Mouse (Mus musculus): Measurements from ENCODE around the gene Agps. TPM values are rescaled to one million over a fixed set of nuclear protein-coding genes. Genes with fewer than 3 reads are reported as not detected.
"Not testable (repeated sequence)": the region's sequence is repeated elsewhere in the genome, so short reads cannot be mapped to it uniquely, and the experiment has no call there.

Gene Agps
- total RNA-seq, 1 experiment from 2014 or later, result 39.4 TPM

- ATAC-seq (replicated peaks; ENCODE audit: low read depth, poor library complexity, severe bottlenecking), result no peak
Measured at GRCm38 (mm10) chr2:75926061-75926460, 94.1 kb downstream of the Agps start.

- no peak for ATAC-seq (replicated peaks; ENCODE audit: low read depth, poor library complexity, severe bottlenecking)
Measured at GRCm38 (mm10) chr2:75928011-75928410, 96.0 kb downstream of the Agps start.

GRCm38 (mm10) chr2:75929141-75929540 is 97.2 kb downstream of the Agps start:
- ATAC-seq (replicated peaks; ENCODE audit: low read depth, poor library complexity, severe bottlenecking), result no peak

DNA sequence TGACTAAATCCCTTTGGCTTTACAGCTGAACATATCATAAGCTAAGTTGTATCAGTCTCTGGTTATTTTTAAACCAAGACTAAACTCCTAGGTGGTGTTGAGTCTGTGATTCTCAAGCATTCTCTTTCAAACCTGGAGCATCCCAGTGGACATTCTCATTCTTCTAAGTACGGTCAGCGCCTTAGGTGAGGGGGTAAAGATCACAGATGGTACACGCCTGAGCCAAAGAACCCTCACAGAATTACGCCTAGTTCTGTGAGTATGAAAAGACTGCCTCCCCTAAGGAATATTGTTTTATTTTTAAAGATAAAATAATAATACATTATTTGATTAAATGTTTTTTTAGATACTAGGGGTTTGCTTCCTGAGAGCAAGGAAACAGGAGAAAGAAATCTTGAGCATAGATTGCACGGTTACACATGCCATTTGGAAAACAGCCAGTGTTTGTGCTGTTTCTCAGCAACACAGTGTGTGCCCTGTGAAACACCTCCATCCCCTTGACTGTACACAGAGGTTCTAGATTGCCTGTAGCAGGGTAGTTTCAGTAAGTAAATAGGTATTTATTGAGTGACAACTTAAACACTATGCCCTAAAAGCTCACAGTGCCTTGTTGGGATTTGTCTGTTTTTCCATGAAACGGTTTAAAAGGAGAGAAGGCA is 97.9 kb downstream of the Agps start:
- no peak for ATAC-seq (replicated peaks; ENCODE audit: low read depth, poor library complexity, severe bottlenecking)

DNA sequence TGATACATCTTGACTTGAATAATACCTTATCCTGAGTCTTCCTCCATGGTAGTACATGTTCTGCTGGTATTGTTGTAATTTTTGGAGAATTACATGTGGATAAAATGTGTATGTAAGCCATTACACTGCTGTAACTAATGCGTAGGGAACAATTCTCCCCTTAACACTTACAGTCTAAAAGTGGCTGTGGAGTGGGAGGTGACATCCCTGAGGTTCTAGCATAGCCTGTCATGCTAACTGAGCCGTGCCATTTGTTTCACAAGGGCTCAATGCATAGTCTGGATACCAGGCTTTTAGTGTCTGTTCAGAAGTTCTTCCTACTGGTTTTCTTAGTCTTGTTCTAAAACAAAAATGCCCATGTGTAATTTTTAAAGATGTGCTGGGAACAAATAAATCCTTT is 99.0 kb downstream of the Agps start:
- no peak for ATAC-seq (replicated peaks; ENCODE audit: low read depth, poor library complexity, severe bottlenecking)

DNA sequence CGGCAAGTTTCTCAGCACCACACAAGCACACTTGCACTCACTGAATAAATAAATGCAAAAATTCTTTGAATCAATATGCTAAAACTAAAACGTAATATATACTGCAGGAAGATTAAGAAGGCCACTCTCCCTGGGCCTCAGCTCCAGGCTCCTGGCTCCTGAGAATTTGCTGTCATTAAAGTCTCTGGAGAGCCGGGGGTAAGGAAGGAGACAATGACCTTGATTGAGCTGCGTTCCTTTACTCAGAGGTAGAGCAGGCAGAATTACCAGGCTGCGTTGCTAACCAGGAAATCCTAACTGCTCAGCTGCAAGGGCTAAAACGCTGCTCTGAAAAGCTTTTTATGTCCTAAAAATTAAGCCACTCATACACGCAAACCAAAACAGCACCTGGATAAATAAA is 101.6 kb downstream of the Agps start:
- ATAC-seq (replicated peaks; ENCODE audit: low read depth, poor library complexity, severe bottlenecking), result no peak

GRCm38 (mm10) chr2:75936685-75937084 is 104.7 kb downstream of the Agps start:
- not testable (repeated sequence) for ATAC-seq (replicated peaks; ENCODE audit: low read depth, poor library complexity, severe bottlenecking)

DNA sequence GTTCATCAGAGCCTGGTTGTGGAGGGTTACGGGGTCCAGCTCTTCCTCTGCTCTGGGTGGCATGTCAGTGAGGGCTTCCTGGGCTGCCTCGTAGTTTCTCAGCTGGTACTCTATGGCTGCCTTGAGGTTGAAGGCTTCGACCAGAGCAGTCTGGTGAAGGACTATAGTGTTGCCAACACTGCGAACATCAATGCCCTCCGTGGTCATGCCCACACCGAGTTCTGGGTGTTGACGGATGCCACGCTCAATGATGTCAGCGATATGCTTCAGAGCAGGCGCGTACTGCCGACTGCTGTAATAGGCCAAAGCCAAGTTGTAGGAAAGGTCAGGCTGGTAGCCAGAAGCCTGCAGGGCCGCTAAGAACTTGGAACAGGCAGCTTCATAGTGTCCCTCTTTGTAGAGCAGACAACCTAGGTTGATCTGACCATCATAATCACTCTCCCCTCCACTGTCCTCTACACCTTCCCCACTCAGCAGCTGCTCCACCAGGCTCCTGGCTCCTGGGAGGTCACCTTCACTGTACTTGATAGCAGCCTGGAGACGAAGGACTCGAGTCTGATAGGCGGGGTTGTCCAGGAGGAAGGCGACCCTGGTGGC is 105.6 kb downstream of the Agps start:
- ATAC-seq (replicated peaks; ENCODE audit: low read depth, poor library complexity, severe bottlenecking), result peak; percentile 6; the same call in 1 of the 2 replicates

DNA sequence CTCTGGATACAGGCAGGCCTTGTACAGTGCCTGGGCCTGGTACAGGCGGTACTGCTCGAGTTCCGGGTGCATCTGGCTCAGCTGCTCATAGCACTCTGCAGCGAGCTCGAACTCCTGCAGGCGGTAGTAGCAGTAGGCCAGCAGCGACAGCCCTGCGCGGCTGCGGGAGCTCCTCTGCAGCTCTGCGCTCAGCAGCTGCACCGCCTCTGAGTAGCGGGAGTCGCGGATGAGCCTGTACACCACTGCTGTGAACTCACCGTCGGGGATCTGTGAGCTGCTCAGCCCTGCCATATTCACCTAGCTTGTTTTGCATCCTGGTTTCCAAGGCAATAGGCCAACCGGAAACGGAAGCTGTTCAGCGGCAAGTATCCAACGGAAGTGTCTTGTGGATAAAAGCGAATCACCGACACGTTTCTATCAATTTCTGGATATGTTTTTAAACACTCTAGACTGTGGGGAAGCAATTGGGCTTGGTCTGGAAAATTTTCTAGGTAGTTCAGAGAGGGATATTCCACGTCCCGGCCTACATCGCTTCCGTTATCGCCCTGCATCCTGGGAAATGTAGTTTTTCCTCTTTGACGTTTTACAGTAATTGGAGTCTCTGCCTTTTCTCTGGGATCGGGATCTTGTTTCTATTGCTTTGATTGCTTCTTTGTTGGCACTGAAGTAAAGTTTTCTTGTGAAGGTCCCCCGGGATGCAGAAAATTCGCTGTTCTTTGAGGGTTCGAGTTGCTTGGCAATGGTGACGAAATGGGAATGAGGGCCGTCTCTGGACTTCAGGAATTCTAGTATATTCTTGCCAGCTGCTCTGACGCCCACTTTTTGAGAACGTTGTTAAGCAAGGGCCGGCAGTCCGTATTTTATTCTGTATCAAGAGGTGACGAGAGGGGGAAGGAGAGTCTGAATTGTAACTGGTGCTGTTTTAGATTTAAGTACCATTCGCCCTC is 106.4 kb downstream of the Agps start, which contains the start of gene Ttc30b:
TSS of gene Ttc30b (minus strand) at position 469 of the 947 bp plus-strand sequence.
- peak; percentile 94 for ATAC-seq (replicated peaks; ENCODE audit: low read depth, poor library complexity, severe bottlenecking)

GRCm38 (mm10) chr2:75950685-75951084 is 118.7 kb downstream of the Agps start:
- no peak for ATAC-seq (replicated peaks; ENCODE audit: low read depth, poor library complexity, severe bottlenecking)

GRCm38 (mm10) chr2:75953320-75953719 is 121.3 kb downstream of the Agps start:
- no peak for ATAC-seq (replicated peaks; ENCODE audit: low read depth, poor library complexity, severe bottlenecking)

DNA sequence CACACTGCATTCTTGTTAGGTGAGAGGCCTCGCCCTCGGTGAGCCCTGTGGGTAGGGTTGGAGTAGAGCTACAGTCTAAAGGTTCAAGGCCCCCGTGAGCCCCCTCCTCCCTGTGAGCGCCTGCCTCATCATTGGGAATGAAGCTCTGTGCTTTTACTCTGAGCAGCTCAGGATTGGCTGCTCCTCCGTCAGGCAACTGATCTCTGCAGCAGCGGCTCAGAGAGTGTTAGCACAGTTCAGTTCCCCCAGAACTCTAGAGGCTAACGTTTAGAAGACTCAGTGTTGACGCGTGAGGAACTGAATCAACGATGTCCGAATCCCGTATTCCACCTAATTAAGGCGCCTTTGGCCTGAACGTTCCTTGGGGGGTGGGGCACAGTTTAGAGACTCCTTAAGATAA is 123.7 kb downstream of the Agps start:
- ATAC-seq (replicated peaks; ENCODE audit: low read depth, poor library complexity, severe bottlenecking), result no peak

- no peak for ATAC-seq (replicated peaks; ENCODE audit: low read depth, poor library complexity, severe bottlenecking)
Measured at GRCm38 (mm10) chr2:75959183-75959849, 127.3 kb downstream of the Agps start.

GRCm38 (mm10) chr2:75959850-75960365 is 127.9 kb downstream of the Agps start:
- no peak for ATAC-seq (replicated peaks; ENCODE audit: low read depth, poor library complexity, severe bottlenecking)

GRCm38 (mm10) chr2:75960366-75961330 is 128.7 kb downstream of the Agps start:
- ATAC-seq (replicated peaks; ENCODE audit: low read depth, poor library complexity, severe bottlenecking), result no peak

DNA sequence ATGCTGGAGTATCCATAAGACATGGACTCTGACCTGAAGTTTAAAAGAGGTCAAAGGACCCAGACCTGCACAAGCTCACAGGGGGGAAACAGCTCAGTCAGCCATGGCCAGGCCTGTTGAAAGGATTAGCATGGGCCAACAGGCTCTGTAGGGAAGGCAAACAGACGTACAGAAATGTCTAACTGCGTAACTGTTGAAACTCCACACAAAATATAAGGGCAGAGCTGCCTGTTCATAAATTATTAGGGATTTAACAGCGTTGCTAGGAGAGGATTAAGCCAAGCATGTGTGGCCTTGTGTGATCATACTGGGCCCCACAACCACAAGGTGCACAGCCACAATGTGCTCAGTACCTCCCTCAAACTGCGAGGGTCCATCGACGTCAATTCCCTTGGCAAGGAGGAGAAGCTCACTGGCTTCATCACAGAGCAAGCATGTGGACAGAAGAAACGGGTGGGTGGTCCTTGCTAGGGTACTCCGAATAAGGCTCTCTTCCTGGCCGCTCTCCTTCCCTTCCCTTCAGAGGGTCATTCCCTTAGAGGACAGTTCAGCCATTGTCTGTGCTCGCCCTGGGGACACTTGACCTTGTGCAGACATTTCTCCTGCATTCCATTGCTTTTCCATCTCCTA is 131.3 kb downstream of the Agps start:
- ATAC-seq (replicated peaks; ENCODE audit: low read depth, poor library complexity, severe bottlenecking), result no peak

- ATAC-seq (replicated peaks; ENCODE audit: low read depth, poor library complexity, severe bottlenecking), result 0 out of 2 replicates have a peak, but pooled peaks have one; percentile 37
Measured at GRCm38 (mm10) chr2:75964051-75964450, 132.1 kb downstream of the Agps start.

DNA sequence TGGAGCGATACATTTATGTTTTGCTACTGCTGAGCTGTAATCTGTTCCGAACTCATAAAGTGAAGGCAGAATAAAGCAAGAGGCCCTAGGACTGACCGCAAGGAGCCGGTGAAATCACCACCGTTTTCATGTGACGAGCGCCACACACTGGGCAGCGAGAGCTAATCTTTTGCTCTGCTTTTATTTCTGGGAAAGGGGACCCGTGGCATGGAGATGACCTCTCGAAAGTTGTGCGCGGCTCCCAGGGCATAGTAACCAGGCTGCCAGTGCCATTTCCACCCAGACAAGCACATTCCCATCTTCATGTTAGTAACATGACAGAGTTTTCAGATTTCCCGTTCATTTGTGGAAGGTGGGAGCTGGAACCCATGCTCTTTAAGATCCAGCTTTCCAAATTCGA is 132.5 kb downstream of the Agps start:
- peak; percentile 80 for ATAC-seq (replicated peaks; ENCODE audit: low read depth, poor library complexity, severe bottlenecking)
